Mouse (Mus musculus): ENCODE measurements at regions not wholly inside any gene's neighbourhood (a gene's known extent, or its start where the extent isn't known, plus 50 kb on each side); places are given as distances from the start of the nearest gene placed in this dataset.

- no peak for DNase-seq (ENCODE audit: low spot score in 2 of 2)
Measured at GRCm38 (mm10) chr11:18821384-18821783, 197.4 kb downstream of the Meis1 start.

- DNase-seq (ENCODE audit: low spot score in 2 of 2): no peak
Measured at GRCm38 (mm10) chr11:18814110-18814509, 204.7 kb downstream of the Meis1 start.

GRCm38 (mm10) chr11:18767479-18767878 lies 251.3 kb downstream of the Meis1 start:
- DNase-seq (ENCODE audit: low spot score in 2 of 2): no peak

- DNase-seq (ENCODE audit: low spot score in 2 of 2): no peak
Measured at GRCm38 (mm10) chr11:18766458-18767016, 252.2 kb downstream of the Meis1 start.

- DNase-seq (ENCODE audit: low spot score in 2 of 2): no peak
Measured at GRCm38 (mm10) chr11:18758591-18759074, 260.2 kb downstream of the Meis1 start.

- DNase-seq (ENCODE audit: low spot score in 2 of 2): no peak
Measured at GRCm38 (mm10) chr11:18756576-18756975, 262.2 kb downstream of the Meis1 start.

GRCm38 (mm10) chr11:18754732-18755525 lies 263.9 kb downstream of the Meis1 start:
- no peak for DNase-seq (ENCODE audit: low spot score in 2 of 2)

GRCm38 (mm10) chr11:18753856-18754255 lies 264.9 kb downstream of the Meis1 start:
- DNase-seq (ENCODE audit: low spot score in 2 of 2): no peak

- DNase-seq (ENCODE audit: low spot score in 2 of 2): no peak
Measured at GRCm38 (mm10) chr11:18753246-18753645, 265.5 kb downstream of the Meis1 start.

GRCm38 (mm10) chr11:18752512-18752911 lies 266.3 kb downstream of the Meis1 start:
- DNase-seq (ENCODE audit: low spot score in 2 of 2): no peak

GRCm38 (mm10) chr11:18750911-18751841 lies 267.6 kb downstream of the Meis1 start:
- DNase-seq (ENCODE audit: low spot score in 2 of 2): no peak

GRCm38 (mm10) chr11:18750080-18750375 lies 268.8 kb downstream of the Meis1 start:
- no peak for DNase-seq (ENCODE audit: low spot score in 2 of 2)

- no peak for DNase-seq (ENCODE audit: low spot score in 2 of 2)
Measured at GRCm38 (mm10) chr11:18749265-18750079, 269.3 kb downstream of the Meis1 start.

- no peak for DNase-seq (ENCODE audit: low spot score in 2 of 2)
Measured at GRCm38 (mm10) chr11:18747871-18748461, 270.8 kb downstream of the Meis1 start.

- DNase-seq (ENCODE audit: low spot score in 2 of 2): no peak
Measured at GRCm38 (mm10) chr11:18747361-18747760, 271.4 kb downstream of the Meis1 start.

- no peak for DNase-seq (ENCODE audit: low spot score in 2 of 2)
Measured at GRCm38 (mm10) chr11:18746486-18746885, 272.3 kb downstream of the Meis1 start.

GRCm38 (mm10) chr11:18745840-18746239 lies 272.9 kb downstream of the Meis1 start:
- no peak for DNase-seq (ENCODE audit: low spot score in 2 of 2)

GRCm38 (mm10) chr11:18734904-18735664 lies 283.7 kb downstream of the Meis1 start:
- no peak for DNase-seq (ENCODE audit: low spot score in 2 of 2)

GRCm38 (mm10) chr11:18734075-18734474 lies 284.7 kb downstream of the Meis1 start:
- no peak for DNase-seq (ENCODE audit: low spot score in 2 of 2)

- no peak for DNase-seq (ENCODE audit: low spot score in 2 of 2)
Measured at GRCm38 (mm10) chr11:18729742-18730141, 289.0 kb downstream of the Meis1 start.
